Mouse (Mus musculus): ENCODE measurements around the gene 1110065P20Rik. TPM values are rescaled to one million over a fixed set of nuclear protein-coding genes. Genes with fewer than 3 reads are reported as not detected.

The 1110065P20Rik gene
- polyA plus RNA-seq, 1 experiment: 77.6 TPM

DNA sequence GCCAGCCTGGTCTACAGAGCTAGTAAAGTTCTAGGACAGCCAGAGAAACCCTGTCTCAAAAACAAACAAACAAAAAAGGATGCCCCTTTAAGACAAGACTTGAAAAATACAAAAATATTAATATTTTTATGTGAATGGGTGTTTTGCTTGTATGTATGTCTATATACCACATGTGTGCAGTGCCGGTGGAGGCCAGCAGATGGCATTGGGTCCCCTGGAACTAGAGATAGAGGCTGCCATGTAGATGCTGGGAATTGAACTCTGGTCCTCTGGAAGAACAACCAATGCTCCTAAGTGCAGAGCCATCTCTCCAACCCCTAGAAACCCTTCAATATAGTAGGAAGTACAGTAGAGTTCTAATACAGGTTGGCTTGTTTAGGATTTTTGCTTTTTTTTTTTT, 10.0 kb downstream of the 1110065P20Rik start:
- DNase-seq (ENCODE audit: low read depth): no peak

DNA sequence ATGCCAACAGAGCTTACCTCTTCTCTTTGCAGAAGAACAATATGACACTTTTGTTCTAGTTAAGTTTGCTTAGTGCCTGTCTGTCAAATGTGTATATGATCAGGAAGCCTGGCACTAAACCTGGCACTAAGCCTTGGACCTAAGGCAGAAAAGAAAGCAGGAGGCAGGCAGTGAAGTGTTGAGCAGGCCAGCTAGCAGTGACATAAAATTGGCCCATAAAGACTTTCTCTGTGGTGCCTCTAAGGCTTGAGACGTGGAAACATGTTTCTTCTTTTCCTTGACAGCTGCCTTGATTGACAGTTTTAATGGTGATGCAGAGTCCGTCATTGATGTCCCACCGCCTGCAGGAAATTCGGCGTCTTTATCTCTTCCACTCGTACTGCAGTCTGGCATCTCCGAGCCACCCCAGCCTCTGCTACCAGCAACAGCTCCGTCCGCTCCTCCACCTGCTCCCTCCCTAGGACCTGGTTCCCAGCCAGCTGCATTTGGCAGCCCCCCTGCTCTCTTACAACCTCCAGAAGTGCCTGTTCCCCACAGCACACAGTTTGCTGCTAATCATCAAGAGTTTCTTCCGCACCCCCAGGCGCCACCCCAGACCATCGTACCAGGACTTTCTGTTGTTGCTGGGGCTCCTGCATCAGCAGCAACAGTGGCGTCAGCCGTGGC, 12.8 kb downstream of the 1110065P20Rik start:
- DNase-seq (ENCODE audit: low read depth): no peak

DNA sequence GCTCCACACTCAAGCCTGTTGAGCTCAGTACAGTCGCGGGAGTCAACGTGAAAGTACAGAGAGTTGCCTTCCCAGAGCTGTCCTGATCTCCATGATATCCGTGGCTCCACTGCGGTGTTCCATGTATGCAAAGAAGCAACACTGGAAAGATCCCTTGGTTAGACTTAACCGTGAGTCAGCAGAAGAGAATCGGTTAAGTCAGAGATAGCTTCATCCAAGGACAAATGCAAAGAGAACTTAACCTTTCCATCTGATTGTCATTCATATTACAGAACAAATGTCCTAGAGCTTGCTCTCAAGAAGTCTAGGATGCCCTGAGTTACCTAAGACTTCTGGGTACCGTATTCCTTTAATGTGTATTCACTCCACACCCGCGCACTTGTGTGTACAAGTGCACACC, 18.2 kb downstream of the 1110065P20Rik start:
- DNase-seq (ENCODE audit: low read depth): no peak

DNA sequence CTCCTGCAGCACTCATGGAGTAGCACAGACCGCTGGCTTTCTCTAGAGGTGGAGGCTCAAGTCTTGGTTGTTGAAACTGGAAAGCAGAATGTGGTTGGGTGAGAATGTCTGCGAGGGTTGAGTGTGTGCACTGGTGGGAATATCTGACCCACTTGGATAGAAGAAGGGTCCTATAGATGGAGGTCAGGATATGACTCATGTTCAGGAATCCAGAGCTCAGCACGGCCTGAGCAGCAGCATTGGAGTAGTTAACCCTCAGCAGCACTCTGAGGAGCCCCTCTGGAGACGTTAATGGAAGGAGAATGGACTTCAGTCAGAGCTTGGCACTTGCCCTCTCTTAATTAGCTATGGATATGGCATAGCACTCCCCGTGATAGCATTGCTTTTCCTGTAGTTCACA, 21.3 kb downstream of the 1110065P20Rik start:
- no peak for DNase-seq (ENCODE audit: low read depth)

DNA sequence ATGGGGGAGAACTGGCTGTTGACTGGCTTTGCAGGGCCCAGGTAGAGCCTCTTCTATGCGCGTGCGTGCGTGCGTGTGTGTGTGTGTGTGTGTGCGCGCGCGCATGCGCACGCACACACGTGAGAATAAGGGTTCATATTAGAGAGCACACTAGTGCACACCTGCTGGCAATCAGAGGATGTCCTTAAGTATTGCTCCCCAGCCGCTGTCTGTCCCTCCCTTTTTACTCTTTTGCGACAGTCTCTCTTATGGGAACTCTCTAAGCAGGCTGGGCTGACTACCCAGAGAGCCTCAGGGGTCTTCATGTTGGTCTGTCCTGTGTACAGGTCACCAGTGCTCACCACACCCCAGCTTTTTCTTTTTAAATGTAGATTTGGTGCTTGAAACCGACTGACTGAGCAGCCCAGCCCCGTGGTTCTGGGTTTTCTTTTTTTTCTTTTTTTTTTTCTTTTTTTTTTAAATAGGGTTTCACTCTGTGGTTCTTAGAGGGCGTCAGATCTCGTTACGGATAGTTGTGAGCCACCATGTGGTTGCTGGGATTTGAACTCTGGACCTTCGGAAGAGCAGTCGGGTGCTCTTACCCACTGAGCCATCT, 25.5 kb downstream of the 1110065P20Rik start:
- no peak for DNase-seq (ENCODE audit: low read depth)

DNA sequence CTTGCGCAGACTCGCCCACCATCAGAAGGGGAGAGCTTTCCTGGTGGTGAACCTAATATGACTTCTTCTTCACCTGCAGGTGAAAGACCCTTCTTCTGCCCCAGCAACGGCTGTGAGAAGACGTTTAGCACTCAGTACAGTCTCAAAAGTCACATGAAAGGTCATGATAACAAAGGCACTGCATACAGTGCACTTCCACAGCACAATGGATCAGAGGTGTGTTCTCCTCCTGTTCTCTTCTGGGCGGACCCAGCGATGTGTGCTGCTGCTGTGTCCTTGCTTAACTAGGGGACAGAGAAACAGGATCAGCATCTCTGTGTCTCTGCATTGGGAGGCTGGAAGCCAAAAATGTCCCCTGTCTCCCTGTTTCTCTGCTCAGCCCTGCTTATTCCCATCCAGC, 26.0 kb downstream of the 1110065P20Rik start:
- no peak for DNase-seq (ENCODE audit: low read depth)

DNA sequence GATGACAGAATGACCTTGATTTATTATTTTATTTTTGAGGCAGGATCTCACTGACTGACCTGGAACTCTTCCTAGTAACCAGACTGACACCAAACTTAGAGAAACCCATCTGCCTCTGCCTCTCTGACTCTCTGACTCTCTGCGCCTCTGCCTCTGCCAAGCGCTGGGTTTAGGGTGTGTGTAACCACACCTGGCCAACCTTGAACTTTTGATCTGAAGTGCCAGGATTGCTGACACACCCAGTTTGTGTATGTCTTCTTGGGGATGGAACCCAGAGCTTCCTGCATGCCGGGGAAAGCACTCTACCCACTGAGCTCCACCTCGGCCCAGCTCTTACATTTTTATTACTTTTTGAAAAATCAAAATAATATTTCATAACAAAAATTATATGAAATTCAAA, 32.2 kb downstream of the 1110065P20Rik start:
- DNase-seq (ENCODE audit: low read depth): no peak

DNA sequence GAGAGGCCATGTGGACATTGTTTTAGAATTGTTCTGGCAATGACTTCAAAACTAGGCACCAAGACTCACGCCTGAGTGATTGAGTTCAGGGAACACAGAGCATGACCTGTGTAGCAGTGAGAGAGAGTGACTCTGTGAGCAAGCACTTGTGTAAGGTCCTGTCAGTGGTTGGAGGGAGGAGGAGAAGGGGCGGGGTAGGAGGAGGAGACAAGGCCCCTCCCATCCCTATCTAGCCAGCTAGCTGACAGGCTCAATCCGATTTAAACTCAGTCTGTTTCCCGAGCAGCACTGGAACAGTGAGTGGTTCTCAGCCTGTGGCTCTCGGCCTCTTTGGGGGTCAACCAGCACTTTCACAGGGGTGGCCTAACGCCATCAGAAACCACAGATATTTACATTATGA, 33.2 kb downstream of the 1110065P20Rik start:
- no peak for DNase-seq (ENCODE audit: low read depth)

DNA sequence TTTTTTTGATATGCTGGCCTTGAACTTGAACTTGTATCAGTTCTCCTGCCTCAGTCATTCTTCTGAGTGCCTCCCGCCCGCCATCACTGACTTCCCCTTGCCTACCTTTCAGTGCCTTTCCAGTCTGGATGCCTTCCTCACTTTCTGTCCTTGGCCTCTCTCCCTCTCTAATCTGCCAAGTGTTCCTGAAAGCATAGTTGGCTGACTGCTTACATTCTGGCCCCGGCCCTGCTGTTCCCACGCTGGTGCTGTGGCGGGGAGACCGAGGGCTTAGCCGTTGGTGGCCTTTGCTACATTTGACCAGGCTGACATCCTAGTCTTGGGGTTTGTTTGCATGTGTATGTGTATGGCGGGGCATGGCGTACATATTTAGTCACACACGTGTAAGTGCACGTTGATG, 35.1 kb downstream of the 1110065P20Rik start:
- DNase-seq (ENCODE audit: low read depth): no peak

DNA sequence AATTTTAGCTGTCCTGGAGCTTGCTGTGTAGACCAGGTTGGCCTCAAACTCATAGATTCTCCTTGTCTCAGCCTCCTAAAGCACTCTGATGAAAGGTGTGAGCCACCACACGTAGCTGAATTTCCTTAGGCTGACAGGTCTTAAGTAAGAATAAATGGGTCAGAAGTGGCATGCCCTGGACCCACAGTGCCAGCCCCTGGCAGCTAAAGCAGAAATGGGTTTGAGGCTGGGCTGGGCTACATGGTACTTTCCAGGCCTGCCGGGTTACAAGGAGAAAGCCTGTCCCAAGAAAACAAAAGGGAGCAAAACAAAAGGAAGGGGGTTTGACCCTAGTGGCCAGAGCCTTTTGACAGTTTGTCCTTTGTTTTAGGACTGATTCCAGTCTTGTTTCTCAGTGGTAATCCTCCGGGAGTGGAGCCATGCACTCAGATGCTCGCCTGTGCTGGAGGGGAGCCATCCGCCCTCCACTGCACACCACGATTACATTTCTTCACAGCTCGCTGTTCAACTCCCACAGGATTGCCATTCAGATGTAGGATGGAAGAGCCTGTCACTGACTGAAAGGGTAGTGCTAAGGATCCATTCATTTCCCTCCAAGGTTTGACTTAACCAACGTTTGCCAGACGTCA, 39.5 kb downstream of the 1110065P20Rik start:
- DNase-seq (ENCODE audit: low read depth): peak; percentile 65

DNA sequence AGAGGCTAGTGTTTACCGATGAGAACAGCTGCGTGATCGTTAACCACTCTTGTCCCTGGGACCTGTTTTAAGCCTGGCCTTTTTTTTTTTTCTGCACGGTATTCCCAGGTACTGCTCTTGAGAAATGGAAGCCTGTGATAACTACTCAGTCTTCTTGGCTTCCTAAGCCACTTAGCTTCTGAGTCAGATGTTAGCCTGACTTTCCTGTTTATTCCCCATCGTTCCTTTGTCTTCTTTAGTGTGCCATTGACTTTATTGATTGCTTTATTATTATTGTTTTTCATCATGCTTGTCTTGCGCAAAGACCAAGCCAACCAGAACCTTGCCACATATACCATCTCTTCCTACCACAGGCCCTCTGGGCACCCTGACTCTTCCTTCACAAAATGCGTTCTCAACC, 40.9 kb downstream of the 1110065P20Rik start:
- DNase-seq (ENCODE audit: low read depth): peak; percentile 75

DNA sequence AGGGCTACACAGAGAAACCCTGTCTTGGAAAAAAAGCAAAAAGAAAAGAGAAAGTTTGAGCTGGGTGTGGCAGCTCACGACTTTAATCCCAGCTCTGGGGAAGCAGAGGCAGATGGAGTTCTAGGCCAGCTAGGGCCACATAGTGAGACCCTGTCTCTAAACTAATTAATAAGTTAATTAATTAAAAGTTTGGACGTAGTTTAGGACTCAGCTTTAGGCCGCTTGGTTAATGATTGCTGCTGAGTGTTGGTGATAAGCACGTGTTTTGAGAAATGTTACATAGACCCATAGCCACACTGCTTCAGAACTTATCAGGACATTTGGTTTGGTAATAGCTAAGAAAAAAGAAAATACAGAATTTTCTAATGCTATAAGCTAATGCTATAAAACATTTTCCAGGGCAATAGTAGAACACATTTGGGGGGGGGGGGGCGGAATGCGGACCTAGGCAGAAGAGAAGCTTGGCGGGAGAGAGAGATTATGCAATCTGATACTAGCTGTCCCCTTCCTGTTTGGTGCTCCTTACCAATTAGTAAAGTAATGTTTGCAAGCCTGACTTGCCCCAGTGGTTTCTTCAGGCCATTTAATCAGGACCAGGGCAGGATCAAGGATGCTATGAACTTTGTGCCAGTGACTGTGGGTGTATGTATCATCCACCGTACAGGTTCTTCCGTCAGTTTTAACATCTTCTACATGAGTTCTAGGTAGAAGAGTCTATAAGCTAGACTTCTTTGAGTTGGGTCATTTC, 41.7 kb downstream of the 1110065P20Rik start:
- no peak for DNase-seq (ENCODE audit: low read depth)

DNA sequence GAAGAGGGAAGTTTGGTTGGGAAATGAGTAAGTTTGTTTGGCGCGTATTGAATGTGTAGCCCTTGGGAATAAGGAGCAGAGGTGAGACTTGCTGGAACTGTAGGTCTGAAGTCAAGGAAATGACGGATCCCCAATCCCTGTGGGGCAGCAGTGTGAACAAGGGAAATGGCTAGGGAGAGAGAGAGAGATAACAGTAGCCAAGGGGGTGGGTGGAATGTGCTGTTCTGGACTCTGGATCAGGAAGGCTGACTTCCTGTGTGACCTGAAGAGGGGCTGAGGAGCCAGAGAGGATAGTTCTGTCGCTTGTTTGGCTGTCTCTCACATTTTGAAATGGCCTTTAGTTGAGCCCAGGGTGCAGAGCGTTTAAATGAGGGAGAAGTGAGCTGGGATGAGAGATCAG, 42.5 kb downstream of the 1110065P20Rik start:
- DNase-seq (ENCODE audit: low read depth): no peak

DNA sequence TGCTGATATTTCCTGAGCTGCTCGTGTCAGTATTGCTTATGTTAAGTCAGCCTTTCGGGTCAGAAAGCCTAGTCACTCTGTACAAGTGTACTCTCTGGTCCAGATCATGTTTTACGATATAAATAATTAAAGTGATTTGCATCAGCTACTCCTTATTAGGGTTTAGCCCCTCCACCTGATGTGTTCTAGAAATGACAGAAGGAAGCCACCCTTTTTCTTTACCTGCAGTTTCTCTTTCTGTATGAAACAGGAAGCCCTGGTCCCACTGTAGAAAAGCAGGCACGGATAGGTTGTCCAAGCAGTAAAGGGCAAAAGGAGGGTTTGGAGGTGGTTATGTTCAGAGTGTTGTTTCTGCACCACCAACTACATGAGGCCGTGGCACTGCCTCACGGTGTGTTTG, 47.6 kb downstream of the 1110065P20Rik start:
- DNase-seq (ENCODE audit: low read depth): no peak

DNA sequence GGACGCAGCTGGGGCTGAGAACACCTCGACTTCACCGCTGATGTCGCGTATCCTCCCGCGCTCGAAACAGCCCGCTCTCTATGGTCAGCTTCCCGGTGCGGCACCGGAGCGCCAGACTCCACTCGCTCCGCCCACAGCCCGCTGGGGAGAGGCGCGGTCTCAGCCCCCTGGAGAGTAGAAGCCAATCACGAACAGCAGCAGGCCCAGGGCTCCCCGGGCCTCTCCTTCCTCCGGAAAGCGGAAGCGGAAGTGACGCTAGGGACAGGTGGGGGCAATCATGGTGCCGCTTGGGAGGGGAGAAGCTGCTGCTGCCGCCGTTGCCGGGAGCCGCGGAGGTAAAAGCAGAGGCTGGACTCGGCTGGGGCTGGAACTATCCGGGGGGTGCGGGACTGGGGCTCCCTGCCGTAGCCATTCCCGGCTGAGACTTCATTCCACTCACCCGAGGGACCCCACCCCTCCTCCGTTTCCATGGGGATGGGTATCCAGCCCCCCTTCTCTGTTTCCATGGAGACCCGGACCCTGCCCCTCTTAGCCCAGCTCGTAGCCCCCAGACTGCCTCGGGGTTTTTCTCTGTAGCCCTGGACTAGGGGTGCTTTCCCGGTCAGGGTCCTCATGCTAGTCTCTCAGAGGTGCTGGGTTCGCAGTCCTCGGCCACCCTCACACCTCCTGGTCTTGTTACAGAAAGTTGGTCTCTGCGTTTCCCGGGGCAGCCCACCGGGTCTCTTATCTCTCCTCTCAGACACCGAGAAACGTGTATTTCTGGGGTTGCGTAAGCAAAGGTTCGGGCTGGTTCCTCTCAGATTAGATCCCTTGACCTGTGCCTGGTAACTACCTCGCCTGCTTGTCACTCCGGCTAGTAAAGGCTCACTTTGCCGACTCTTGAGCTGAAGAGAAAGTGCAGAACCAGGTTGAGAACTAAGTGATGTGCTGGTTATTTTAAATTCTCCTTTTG, 48.4 kb downstream of the 1110065P20Rik start:
- DNase-seq (ENCODE audit: low read depth): no peak

DNA sequence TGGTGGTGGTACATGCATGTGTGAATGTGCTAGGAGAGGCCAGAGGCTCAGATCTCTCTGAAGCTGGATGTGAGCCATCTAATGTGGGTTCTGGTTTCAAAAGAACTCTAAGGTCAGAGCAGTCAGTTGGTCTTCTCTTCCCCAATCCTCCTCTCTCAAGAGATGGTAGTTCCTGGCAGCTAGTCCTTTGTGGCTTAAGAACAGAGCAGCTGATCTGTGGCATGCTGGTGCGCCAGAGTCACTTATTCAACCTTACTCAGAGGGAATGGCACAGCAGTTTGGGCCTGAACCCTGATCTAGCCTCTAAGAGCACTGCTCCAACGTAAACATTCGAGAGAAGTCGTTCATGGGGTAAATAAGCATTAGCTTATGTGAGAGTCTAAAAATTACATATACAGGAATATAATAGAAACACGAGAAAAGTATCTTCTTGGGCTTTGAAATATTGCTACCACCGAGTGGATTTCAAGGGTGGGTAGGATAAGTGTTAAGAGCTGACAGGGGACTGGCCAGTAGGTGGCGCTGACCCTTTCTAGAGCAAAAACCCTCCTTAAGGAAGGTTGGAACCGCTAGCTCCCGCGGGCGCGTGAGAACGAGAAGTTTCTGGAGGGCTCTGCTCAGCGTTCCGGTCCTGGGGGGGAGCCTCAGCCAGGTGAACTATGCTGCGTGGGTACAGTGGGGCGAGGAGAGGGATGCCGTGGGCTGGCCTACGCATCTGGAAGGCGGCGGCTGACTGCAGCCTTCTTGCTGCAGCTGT, 49.3 kb downstream of the 1110065P20Rik start, which contains the start of gene Mtf1:
Gene Mtf1 (plus strand): TSS at position 553 of the 757 bp plus-strand sequence.
- DNase-seq (ENCODE audit: low read depth): no peak

Data from gonadal fat pad, adult 2 months (tissue).